Mouse (Mus musculus) lung, postnatal 0 days (tissue): Measurements from ENCODE around the gene Nr3c2. TPM values are rescaled to one million over a fixed set of nuclear protein-coding genes. Genes with fewer than 3 reads are reported as not detected.

ENCODE experiments used
- ATAC-seq: fragments of 200-750 bp; cut with Nextera tagmentation; 2 replicates; pipeline ENCODE4 v1.8.0; 2017; ENCODE audit warnings: moderate library complexity
- DNase-seq: peaks from one replicate; pipeline ENCODE4 v3.0.0-alpha.2; 2016; ENCODE audit warnings: low spot score
- H3K27ac ChIP-seq: fragments of 300-500 bp; sonication (generic); 2 replicates; pipeline ENCODE4 v1.5.1; 2014; ENCODE audit warnings: antibody characterized with exemption, mild to moderate bottlenecking, low read length, mixed read lengths
- H3K27me3 ChIP-seq: fragments of 300-500 bp; sonication (generic); replicated peaks from 2 replicates; pipeline ENCODE4 v1.6.1; 2014; ENCODE audit warnings: low read length, mixed read lengths; ENCODE audit not compliant: insufficient read depth
- H3K36me3 ChIP-seq: fragments of 300-500 bp; sonication (generic); 2 replicates; pipeline ENCODE4 v1.6.1; 2014; ENCODE audit warnings: low read length, mixed read lengths; ENCODE audit not compliant: insufficient read depth
- H3K4me1 ChIP-seq: fragments of 300-500 bp; sonication (generic); 2 replicates; pipeline ENCODE4 v1.6.1; 2014; ENCODE audit warnings: antibody characterized with exemption, low read depth, low read length, mixed read lengths; ENCODE audit not compliant: insufficient read depth
- H3K4me2 ChIP-seq: fragments of 300-500 bp; sonication (generic); replicated peaks from 2 replicates; pipeline ENCODE4 v1.6.1; 2014; ENCODE audit warnings: low read depth, mild to moderate bottlenecking, low read length, moderate library complexity, mixed read lengths
- H3K4me3 ChIP-seq: fragments of 300-500 bp; sonication (generic); 2 replicates; pipeline ENCODE4 v1.5.1; 2014; ENCODE audit warnings: low read depth, low read length
- H3K9ac ChIP-seq: fragments of 300-500 bp; sonication (generic); replicated peaks from 2 replicates; pipeline ENCODE4 v1.6.1; 2014; ENCODE audit warnings: low read depth, mild to moderate bottlenecking
- H3K9me3 ChIP-seq: fragments of 300-500 bp; sonication (generic); 2 replicates; pipeline ENCODE4 v1.6.1; 2016; ENCODE audit warnings: low read length, mixed read lengths
- CTCF ChIP-seq: IDR thresholded peaks from 2 replicates; pipeline ENCODE4 v1.5.1; 2016; ENCODE audit warnings: antibody characterized with exemption, mild to moderate bottlenecking
- EP300 ChIP-seq: IDR thresholded peaks from 2 replicates; pipeline ENCODE4 v1.6.1; 2016; ENCODE audit warnings: antibody characterized with exemption, mild to moderate bottlenecking, control low read depth
- WGBS: fragments of 180-500 bp; shearing (Covaris S2); extraction: QIAGEN DNeasy Blood & Tissue Kit; methylation state at CpG from one replicate; pipeline ENCODE4 v1.1.7; 2014; 5-methylcytosine and 5-hydroxymethylcytosine counted together
- polyA plus RNA-seq: library from polyadenylated mRNA; unstranded; fragments of >200 nt; fragmentation: Nextera tagmentation; extraction: Ambion mirVana; gene quantifications from 2 replicates; pipeline ENCODE4 v1.2.1, GENCODE M21; 2015

Gene Nr3c2
- polyA plus RNA-seq, 1 experiment from 2014 or later, result 1.6 TPM

- Histone ChIP-seq H3K4me1 (0 out of 2 replicates have a peak, but pooled peaks cover 4% of the 10 kb centered on the region), H3K27me3 (no peaks in the 10 kb centered on the region), H3K4me2 (no peak overlapping the region), H3K9ac (no peak overlapping the region), H3K4me3 (no peak overlapping the region), H3K27ac (no peak overlapping the region), H3K9me3 (no peaks in the 10 kb centered on the region), H3K36me3 (no peaks in the 10 kb centered on the region)
- WGBS, result 62% methylated on average over 4 of the region's 4 CpGs
- ATAC-seq (no peak), DNase-seq (no peak)
- TF ChIP-seq EP300, result no peak
- no peak for TF ChIP-seq CTCF
Measured at GRCm38 (mm10) chr8:77169757-77170438, 270.7 kb downstream of the Nr3c2 start.

DNA sequence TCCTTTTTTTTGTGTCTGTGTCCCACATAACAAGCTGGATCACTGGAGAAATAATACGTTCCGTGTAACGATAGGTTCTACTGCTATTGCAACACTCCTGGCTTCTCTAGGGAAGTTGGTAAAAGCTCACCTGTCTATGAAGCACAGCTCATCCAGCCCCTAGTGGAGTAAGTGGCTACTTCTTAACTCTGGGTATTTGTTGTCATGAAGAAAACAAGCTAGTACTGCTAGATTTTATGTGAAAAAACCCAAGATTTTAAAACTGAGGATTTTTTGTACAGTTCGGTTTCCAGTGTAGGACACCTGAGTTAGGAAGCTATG is 271.2 kb downstream of the Nr3c2 start:
- 0 out of 2 replicates have a peak, but pooled peaks cover 4% of the 10 kb centered on the region for H3K4me1 ChIP-seq
- ATAC-seq, result no peak
- no peak overlapping the region for H3K4me2 ChIP-seq
- no peak for DNase-seq
- no peaks in the 10 kb centered on the region for H3K36me3 ChIP-seq
- H3K27me3 ChIP-seq, result no peaks in the 10 kb centered on the region
- no peaks in the 10 kb centered on the region for H3K9me3 ChIP-seq
- WGBS, result 78% methylated on average over 4 of the region's 4 CpGs
- no peak overlapping the region for H3K27ac ChIP-seq
- no peak overlapping the region for H3K4me3 ChIP-seq
- H3K9ac ChIP-seq, result no peak overlapping the region
- no peak for TF ChIP-seq EP300
- peak; percentile 13; the same call in 1 of the 2 replicates for TF ChIP-seq CTCF

DNA sequence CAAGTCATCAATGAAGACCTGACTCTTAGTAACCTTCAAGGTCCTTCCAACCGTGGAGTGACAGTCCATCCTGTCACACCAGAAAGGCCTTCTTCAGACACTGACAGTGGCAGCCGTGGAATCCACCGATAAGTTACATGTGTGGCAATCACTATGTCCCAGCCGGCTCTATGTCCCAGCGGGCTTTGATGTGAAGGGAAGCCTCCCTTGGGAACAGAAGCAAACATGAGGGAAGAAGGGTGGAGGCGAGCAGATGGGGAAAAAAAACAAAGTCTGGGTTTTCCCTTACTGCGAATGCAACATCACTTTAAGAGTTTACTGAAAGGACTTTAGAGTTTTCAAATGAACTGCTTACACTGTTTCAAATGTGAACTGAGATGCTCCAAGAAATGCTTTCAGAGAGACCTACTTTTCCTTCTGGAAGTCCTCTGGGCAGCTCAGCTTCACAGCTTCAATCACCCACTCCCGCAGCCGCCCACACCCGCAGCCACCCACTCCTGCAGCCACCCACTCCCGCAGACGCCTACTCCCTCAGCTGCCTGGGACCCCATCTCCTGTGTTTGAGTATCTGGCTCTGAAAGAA is 273.9 kb downstream of the Nr3c2 start:
- Histone ChIP-seq H3K9me3 (no peaks in the 10 kb centered on the region), H3K36me3 (no peaks in the 10 kb centered on the region), H3K4me3 (no peak overlapping the region), H3K9ac (no peak overlapping the region), H3K27ac (no peak overlapping the region), H3K4me1 (0 out of 2 replicates have a peak, but pooled peaks cover 4% of the 10 kb centered on the region), H3K4me2 (no peak overlapping the region), H3K27me3 (no peaks in the 10 kb centered on the region)
- no peak for DNase-seq
- no peak for ATAC-seq
- WGBS, result 38% methylated on average over 12 of the region's 12 CpGs
- TF ChIP-seq CTCF (no peak), EP300 (no peak)

- H3K36me3 ChIP-seq, result no peaks in the 10 kb centered on the region
- ATAC-seq, result no peak
- TF ChIP-seq EP300 (no peak), CTCF (no peak)
Measured at GRCm38 (mm10) chr8:77173736-77174135, 274.5 kb downstream of the Nr3c2 start.

GRCm38 (mm10) chr8:77175471-77175870 is 276.2 kb downstream of the Nr3c2 start:
- WGBS, result 79% methylated on average over 4 of the region's 4 CpGs
- Histone ChIP-seq H3K4me3 (no peak overlapping the region), H3K9me3 (no peaks in the 10 kb centered on the region), H3K9ac (no peak overlapping the region), H3K27me3 (no peaks in the 10 kb centered on the region), H3K27ac (no peak overlapping the region), H3K4me1 (0 out of 2 replicates have a peak, but pooled peaks cover 4% of the 10 kb centered on the region), H3K36me3 (no peaks in the 10 kb centered on the region), H3K4me2 (no peak overlapping the region)
- DNase-seq, result no peak
- TF ChIP-seq EP300 (no peak), CTCF (no peak)
- ATAC-seq, result no peak

More at GRCm38 (mm10) chr8:77173736-77174135, 274.5 kb downstream of the Nr3c2 start:
- no peak overlapping the region for H3K4me3 ChIP-seq
- no peak overlapping the region for H3K27ac ChIP-seq
- no peak for DNase-seq
- 0 out of 2 replicates have a peak, but pooled peaks cover 4% of the 10 kb centered on the region for H3K4me1 ChIP-seq
- 34% methylated on average over 3 of the region's 3 CpGs for WGBS
- H3K4me2 ChIP-seq, result no peak overlapping the region
- no peaks in the 10 kb centered on the region for H3K9me3 ChIP-seq
- no peak overlapping the region for H3K9ac ChIP-seq
- no peaks in the 10 kb centered on the region for H3K27me3 ChIP-seq

DNA sequence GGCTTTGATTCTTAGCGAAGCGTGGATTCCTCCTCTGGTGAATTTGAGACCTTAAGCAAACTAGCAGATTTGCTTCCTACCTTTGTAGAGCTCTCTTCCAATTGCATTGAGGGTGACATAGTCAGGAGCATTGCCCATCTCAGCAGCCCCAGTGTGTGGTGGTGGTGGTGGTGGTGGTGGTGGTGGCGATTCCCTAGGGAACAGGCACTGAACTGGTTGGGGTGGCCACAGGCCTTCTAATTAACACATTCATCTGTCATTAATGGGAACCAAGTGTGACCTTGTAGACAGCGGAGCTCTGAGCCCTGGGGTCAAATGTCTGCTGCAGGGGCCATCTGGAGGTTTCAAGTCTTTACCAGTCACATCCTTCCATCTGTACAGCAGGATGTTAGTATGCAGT is 277.1 kb downstream of the Nr3c2 start:
- H3K4me3 ChIP-seq, result no peak overlapping the region

More for the DNA sequence above, 277.1 kb downstream of the Nr3c2 start:
- Histone ChIP-seq H3K36me3 (no peaks in the 10 kb centered on the region), H3K9me3 (no peaks in the 10 kb centered on the region), H3K9ac (no peak overlapping the region), H3K4me2 (no peak overlapping the region), H3K27ac (no peak overlapping the region), H3K4me1 (0 out of 2 replicates have a peak, but pooled peaks cover 4% of the 10 kb centered on the region), H3K27me3 (no peaks in the 10 kb centered on the region)
- TF ChIP-seq EP300, result no peak
- no peak for TF ChIP-seq CTCF
- no peak for ATAC-seq
- DNase-seq, result no peak
- WGBS, result 87% methylated on average over 4 of the region's 4 CpGs
